Mouse (Mus musculus): ENCODE data around the gene Tpm1.
A peak's percentile ranks its signal among the peaks of the same experiment; 100 is the strongest.

DNA sequence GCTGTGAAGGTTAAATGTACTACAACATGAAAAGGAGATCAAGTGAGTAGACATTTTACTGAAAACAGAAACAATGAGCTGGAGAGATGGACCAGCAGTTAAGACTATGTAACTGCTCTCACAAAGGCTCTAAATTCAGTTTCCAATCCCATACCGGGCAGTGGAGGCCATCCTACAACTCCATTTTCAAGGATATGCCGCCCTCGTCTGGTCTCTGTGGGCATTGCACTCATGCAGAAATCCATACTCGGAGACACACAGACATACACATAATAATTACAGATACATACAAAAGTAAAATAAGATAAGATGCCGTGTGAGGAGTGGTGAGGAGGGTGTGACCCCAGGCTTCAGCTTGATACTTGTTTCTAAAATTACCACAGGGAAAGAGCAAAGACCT, 68.7 kb downstream of the Tpm1 start:
- TF ChIP-seq CTCF (IDR thresholded peaks at IDR 0.05; ENCODE audit: low read depth) (peak; percentile 95), EP300 (IDR thresholded peaks at IDR 0.05; ENCODE audit: low read depth) (no peak)

Measured in liver, postnatal 0 days (tissue).